Mouse (Mus musculus): ENCODE data around the gene Fyttd1. TPM values are rescaled to one million over a fixed set of nuclear protein-coding genes. Genes with fewer than 3 reads are reported as not detected.
"Not testable (repeated sequence)": the region's sequence is repeated elsewhere in the genome, so short reads cannot be mapped to it uniquely, and the experiment has no call there.

Gene Fyttd1
- total RNA-seq, 2 experiments from 2014 or later: 6.0 to 9.5 TPM

- ATAC-seq (replicated peaks; ENCODE audit: low FRiP score, poor library complexity, severe bottlenecking): no peak
Observed at GRCm38 (mm10) chr16:32878157-32878598, 878 bp downstream of the Fyttd1 start.

GRCm38 (mm10) chr16:32878972-32879926 is 1.9 kb downstream of the Fyttd1 start:
- no peak for ATAC-seq (replicated peaks; ENCODE audit: low FRiP score, poor library complexity, severe bottlenecking)

- no peak for ATAC-seq (replicated peaks; ENCODE audit: low FRiP score, poor library complexity, severe bottlenecking)
Observed at GRCm38 (mm10) chr16:32881538-32881937, 4.2 kb downstream of the Fyttd1 start.

- no peak for ATAC-seq (replicated peaks; ENCODE audit: low FRiP score, poor library complexity, severe bottlenecking)
Observed at GRCm38 (mm10) chr16:32887996-32888395, 10.7 kb downstream of the Fyttd1 start.

- no peak for ATAC-seq (replicated peaks; ENCODE audit: low FRiP score, poor library complexity, severe bottlenecking)
Observed at GRCm38 (mm10) chr16:32889881-32890280, 12.6 kb downstream of the Fyttd1 start.

- no peak for ATAC-seq (replicated peaks; ENCODE audit: low FRiP score, poor library complexity, severe bottlenecking)
Observed at GRCm38 (mm10) chr16:32896126-32896525, 18.8 kb downstream of the Fyttd1 start.

- ATAC-seq (replicated peaks; ENCODE audit: low FRiP score, poor library complexity, severe bottlenecking): no peak
Observed at GRCm38 (mm10) chr16:32901360-32902050, 24.2 kb downstream of the Fyttd1 start.

GRCm38 (mm10) chr16:32902051-32902428 is 24.7 kb downstream of the Fyttd1 start:
- no peak for ATAC-seq (replicated peaks; ENCODE audit: low FRiP score, poor library complexity, severe bottlenecking)

GRCm38 (mm10) chr16:32906186-32906585 is 28.9 kb downstream of the Fyttd1 start:
- ATAC-seq (replicated peaks; ENCODE audit: low FRiP score, poor library complexity, severe bottlenecking): no peak

- ATAC-seq (replicated peaks; ENCODE audit: low FRiP score, poor library complexity, severe bottlenecking): no peak
Observed at GRCm38 (mm10) chr16:32906727-32907126, 29.4 kb downstream of the Fyttd1 start.

- ATAC-seq (replicated peaks; ENCODE audit: low FRiP score, poor library complexity, severe bottlenecking): no peak
Observed at GRCm38 (mm10) chr16:32913212-32913611, 35.9 kb downstream of the Fyttd1 start.

- peak; percentile 92 for ATAC-seq (replicated peaks; ENCODE audit: low FRiP score, poor library complexity, severe bottlenecking)
Observed at GRCm38 (mm10) chr16:32913937-32914881, 36.9 kb downstream of the Fyttd1 start, which contains the start of gene Lrch3. TSS of gene Lrch3 (plus strand) at chr16:32914100.

GRCm38 (mm10) chr16:32915292-32916068 is 38.2 kb downstream of the Fyttd1 start:
- ATAC-seq (replicated peaks; ENCODE audit: low FRiP score, poor library complexity, severe bottlenecking): no peak

GRCm38 (mm10) chr16:32926629-32927028 is 49.3 kb downstream of the Fyttd1 start:
- ATAC-seq (replicated peaks; ENCODE audit: low FRiP score, poor library complexity, severe bottlenecking): not testable (repeated sequence)

GRCm38 (mm10) chr16:32927044-32927443 is 49.7 kb downstream of the Fyttd1 start:
- no peak for ATAC-seq (replicated peaks; ENCODE audit: low FRiP score, poor library complexity, severe bottlenecking)

GRCm38 (mm10) chr16:32929918-32930317 is 52.6 kb downstream of the Fyttd1 start:
- no peak for ATAC-seq (replicated peaks; ENCODE audit: low FRiP score, poor library complexity, severe bottlenecking)

GRCm38 (mm10) chr16:32934470-32934869 is 57.2 kb downstream of the Fyttd1 start:
- no peak for ATAC-seq (replicated peaks; ENCODE audit: low FRiP score, poor library complexity, severe bottlenecking)

- no peak for ATAC-seq (replicated peaks; ENCODE audit: low FRiP score, poor library complexity, severe bottlenecking)
Observed at GRCm38 (mm10) chr16:32935088-32935487, 57.8 kb downstream of the Fyttd1 start.

GRCm38 (mm10) chr16:32937358-32937757 is 60.1 kb downstream of the Fyttd1 start:
- ATAC-seq (replicated peaks; ENCODE audit: low FRiP score, poor library complexity, severe bottlenecking): no peak

All from erythroblast, adult 5-6 weeks (primary cell).